Mouse (Mus musculus) stomach, embryonic 14.5 days (tissue): ENCODE measurements around the gene Nipa1. TPM values are rescaled to one million over a fixed set of nuclear protein-coding genes. Genes with fewer than 3 reads are reported as not detected.
A peak's percentile ranks its signal among the peaks of the same experiment; 100 is the strongest.
"Not testable (repeated sequence)": the region's sequence is repeated elsewhere in the genome, so short reads cannot be mapped to it uniquely, and the experiment has no call there.

ENCODE experiments used
- ATAC-seq: fragments of 200-750 bp; cut with Nextera tagmentation; 2 replicates; pipeline ENCODE4 v1.8.0; 2017; ENCODE audit warnings: low read depth, moderate TSS enrichment; ENCODE audit not compliant: insufficient number of reproducible peaks, insufficient read depth, low FRiP score
- H3K27ac ChIP-seq: fragments of 300-500 bp; sonication (generic); 2 replicates; pipeline ENCODE4 v1.5.1; 2014; ENCODE audit warnings: mild to moderate bottlenecking, low read length, moderate library complexity, mixed read lengths
- H3K27me3 ChIP-seq: fragments of 300-500 bp; sonication (generic); 2 replicates; pipeline ENCODE4 v1.6.1; 2014; ENCODE audit warnings: low read length, control low read depth, mixed read lengths; ENCODE audit not compliant: control insufficient read depth, insufficient read depth
- H3K36me3 ChIP-seq: fragments of 300-500 bp; sonication (generic); 2 replicates; pipeline ENCODE4 v1.6.1; 2014; ENCODE audit warnings: mild to moderate bottlenecking, control low read depth, low read length, moderate library complexity, mixed read lengths; ENCODE audit not compliant: control insufficient read depth, insufficient read depth
- H3K4me1 ChIP-seq: fragments of 300-500 bp; sonication (generic); 2 replicates; pipeline ENCODE4 v1.6.1; 2014; ENCODE audit warnings: low read length, control low read depth, mixed read lengths; ENCODE audit not compliant: control insufficient read depth, insufficient read depth
- H3K4me2 ChIP-seq: fragments of 300-500 bp; sonication (generic); replicated peaks from 2 replicates; pipeline ENCODE4 v1.6.1; 2014; ENCODE audit warnings: low read depth, low read length, control low read depth
- H3K4me3 ChIP-seq: fragments of 300-500 bp; sonication (generic); 2 replicates; pipeline ENCODE4 v1.5.1; 2014; ENCODE audit warnings: low read depth, low read length, control low read depth
- H3K9ac ChIP-seq: fragments of 300-500 bp; sonication (generic); replicated peaks from 2 replicates; pipeline ENCODE4 v1.6.1; 2014; ENCODE audit warnings: low read depth, mild to moderate bottlenecking, control low read depth, low read length, moderate library complexity, mixed read lengths
- H3K9me3 ChIP-seq: fragments of 300-500 bp; sonication (generic); 2 replicates; pipeline ENCODE4 v1.6.1; 2016; ENCODE audit warnings: low read depth, low read length, control low read depth; ENCODE audit not compliant: control insufficient read depth
- WGBS: fragments of 180-500 bp; shearing (Covaris S2); extraction: QIAGEN DNeasy Blood & Tissue Kit; methylation state at CpG from one replicate; pipeline ENCODE4 v1.1.7; 2014; 5-methylcytosine and 5-hydroxymethylcytosine counted together
- polyA plus RNA-seq: library from polyadenylated mRNA; unstranded; fragments of >200 nt; fragmentation: Nextera tagmentation; extraction: Ambion mirVana; gene quantifications from 2 replicates; pipeline ENCODE4 v1.2.1, GENCODE M21; 2014

Gene Nipa1
- polyA plus RNA-seq, 1 experiment from 2014 or later, result 6.2 TPM

- H3K27ac ChIP-seq, result no peak overlapping the region
These were observed 4.6 kb downstream of the Nipa1 start for GRCm38 (mm10) chr7:56015172-56015571.

GRCm38 (mm10) chr7:56014002-56014702 is 5.6 kb downstream of the Nipa1 start:
- H3K9ac ChIP-seq, H3K36me3 ChIP-seq, H3K4me2 ChIP-seq, H3K27me3 ChIP-seq, H3K4me3 ChIP-seq, H3K27ac ChIP-seq, ATAC-seq, H3K4me1 ChIP-seq, H3K9me3 ChIP-seq: not testable (repeated sequence)
- WGBS, result 79% methylated on average over 5 of the region's 18 CpGs

More at GRCm38 (mm10) chr7:56015172-56015571, 4.6 kb downstream of the Nipa1 start:
- Histone ChIP-seq H3K4me3 (no peak overlapping the region), H3K9me3 (no peaks in the 10 kb centered on the region), H3K36me3 (no peaks in the 10 kb centered on the region), H3K4me2 (no peak overlapping the region), H3K27me3 (no peaks in the 10 kb centered on the region), H3K9ac (no peak overlapping the region), H3K4me1 (0 out of 2 replicates have a peak, but pooled peaks cover 8% of the 10 kb centered on the region)
- ATAC-seq, result peak; percentile 59; the same call in 1 of the 2 replicates
- WGBS, result 79% methylated on average over 6 of the region's 6 CpGs

- no peak overlapping the region for H3K9ac ChIP-seq
- H3K4me3 ChIP-seq, result no peak overlapping the region
- no peak for ATAC-seq
- H3K4me2 ChIP-seq, result no peak overlapping the region
- H3K4me1 ChIP-seq, result 0 out of 2 replicates have a peak, but pooled peaks cover 4% of the 10 kb centered on the region
- H3K9me3 ChIP-seq, result no peaks in the 10 kb centered on the region
- H3K27ac ChIP-seq, result no peak overlapping the region
- H3K36me3 ChIP-seq, result no peaks in the 10 kb centered on the region
- 97% methylated on average over 14 of the region's 14 CpGs for whole genome bisulfite sequencing
- no peaks in the 10 kb centered on the region for H3K27me3 ChIP-seq
These were observed 6.3 kb downstream of the Nipa1 start for GRCm38 (mm10) chr7:56013261-56014001.

GRCm38 (mm10) chr7:56011018-56011333 is 8.8 kb downstream of the Nipa1 start:
- Histone ChIP-seq H3K36me3 (no peaks in the 10 kb centered on the region), H3K4me1 (no peaks in the 10 kb centered on the region), H3K4me2 (no peak overlapping the region), H3K27me3 (no peaks in the 10 kb centered on the region), H3K9me3 (no peaks in the 10 kb centered on the region), H3K27ac (no peak overlapping the region), H3K4me3 (no peak overlapping the region), H3K9ac (no peak overlapping the region)
- no peak for ATAC-seq

- no peak for ATAC-seq
- no peaks in the 10 kb centered on the region for H3K9me3 ChIP-seq
- no peak overlapping the region for H3K27ac ChIP-seq
- H3K36me3 ChIP-seq, result no peaks in the 10 kb centered on the region
- WGBS, result 86% methylated on average over 4 of the region's 4 CpGs
- no peak overlapping the region for H3K4me3 ChIP-seq
- no peak overlapping the region for H3K9ac ChIP-seq
- H3K4me2 ChIP-seq, result no peak overlapping the region
- no peaks in the 10 kb centered on the region for H3K27me3 ChIP-seq
- H3K4me1 ChIP-seq, result no peaks in the 10 kb centered on the region
These were observed 9.3 kb downstream of the Nipa1 start for GRCm38 (mm10) chr7:56010318-56011017.

- no peak for ATAC-seq
- no peak overlapping the region for H3K4me3 ChIP-seq
- no peaks in the 10 kb centered on the region for H3K27me3 ChIP-seq
- H3K27ac ChIP-seq, result no peak overlapping the region
- H3K4me1 ChIP-seq, result no peaks in the 10 kb centered on the region
- no peaks in the 10 kb centered on the region for H3K9me3 ChIP-seq
- 20% methylated on average over 2 of the region's 4 CpGs for WGBS
- H3K36me3 ChIP-seq, result no peaks in the 10 kb centered on the region
- no peak overlapping the region for H3K9ac ChIP-seq
- H3K4me2 ChIP-seq, result no peak overlapping the region
These were observed 20.8 kb downstream of the Nipa1 start for GRCm38 (mm10) chr7:55998997-55999396.

- 70% methylated on average over 4 of the region's 4 CpGs for WGBS
These were observed 24.7 kb downstream of the Nipa1 start for GRCm38 (mm10) chr7:55995013-55995412.

GRCm38 (mm10) chr7:55991858-55992257 is 27.9 kb downstream of the Nipa1 start:
- 94% methylated on average over 7 of the region's 7 CpGs for WGBS
- Histone ChIP-seq H3K36me3 (no peaks in the 10 kb centered on the region), H3K4me2 (no peak overlapping the region), H3K4me1 (no peaks in the 10 kb centered on the region), H3K27me3 (no peaks in the 10 kb centered on the region), H3K9ac (no peak overlapping the region), H3K4me3 (no peak overlapping the region), H3K9me3 (no peaks in the 10 kb centered on the region), H3K27ac (no peak overlapping the region)
- ATAC-seq, result no peak

More at GRCm38 (mm10) chr7:55995013-55995412, 24.7 kb downstream of the Nipa1 start:
- no peaks in the 10 kb centered on the region for H3K36me3 ChIP-seq
- H3K4me3 ChIP-seq, result no peak overlapping the region
- no peaks in the 10 kb centered on the region for H3K4me1 ChIP-seq
- H3K4me2 ChIP-seq, result no peak overlapping the region
- no peaks in the 10 kb centered on the region for H3K27me3 ChIP-seq
- H3K27ac ChIP-seq, result no peak overlapping the region
- H3K9ac ChIP-seq, result no peak overlapping the region
- ATAC-seq, result no peak
- no peaks in the 10 kb centered on the region for H3K9me3 ChIP-seq
